Comparison of ENCODE assay signal across 11 mouse cellular contexts in the genomic region with DNA sequence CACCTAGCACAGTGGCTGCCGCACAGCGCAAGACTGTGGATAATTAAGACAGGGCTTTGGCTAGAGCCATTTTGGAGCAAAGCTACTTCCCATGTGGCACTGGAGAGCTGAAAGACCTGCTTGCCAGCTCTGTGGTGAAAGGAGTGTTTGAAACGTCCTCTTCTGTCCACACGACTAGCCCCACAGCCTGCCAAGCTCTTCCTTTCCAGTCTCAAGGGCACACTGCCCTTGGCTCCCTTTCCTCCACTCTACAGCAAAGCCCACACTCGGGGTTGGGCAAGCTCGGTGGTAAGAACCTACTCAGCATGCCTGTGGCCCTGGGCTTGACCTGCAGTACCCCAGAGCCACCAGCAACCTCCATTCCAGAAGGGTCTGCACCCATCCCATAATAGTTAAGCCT.
DNase-seq lines count a peak whose midpoint lies in the region; ATAC-seq and TF ChIP-seq lines count a peak whose summit lies in the region.
"Had no signal": no experiment of that assay in that cellular context is flagged by ENCODE, and none has a peak within 500 bp of the region (broad histone marks: within the 10 kb centered on the region; RNA-seq: fewer than 3 reads in every experiment).

No protein-coding gene starts in this region.

- no peaks in the 10 kb centered on the region for H3K36me3 ChIP-seq in midbrain, postnatal 0 days (ENCODE audit: insufficient read depth, low read length)
- no peaks in the 10 kb centered on the region for H3K36me3 ChIP-seq in midbrain, embryonic 13.5 days
- no peaks in the 10 kb centered on the region for H3K36me3 ChIP-seq in heart, postnatal 0 days (replicated peaks; ENCODE audit: control insufficient read depth, insufficient read depth, low read length)
- H3K36me3 ChIP-seq: lung, embryonic 15.5 days; neural tube, embryonic 12.5 days had no signal

- no peak for TF ChIP-seq CTCF in midbrain, postnatal 0 days (IDR thresholded peaks at IDR 0.05)
- TF ChIP-seq CTCF in heart, postnatal 0 days (IDR thresholded peaks at IDR 0.05; ENCODE audit: low read depth): 0 out of 2 replicates have a peak, but pooled peaks have one; percentile 5

- TF ChIP-seq EP300 in heart, postnatal 0 days (IDR thresholded peaks at IDR 0.05; ENCODE audit: low read depth): no peak

- WGBS in midbrain, postnatal 0 days: 65% methylated on average over 6 of the region's 6 CpGs
- WGBS in midbrain, embryonic 13.5 days: 82% methylated on average over 6 of the region's 6 CpGs
- 34% methylated on average over 6 of the region's 6 CpGs for WGBS in heart, postnatal 0 days

- peaks cover 20% of the 10 kb centered on the region; the same call in 1 of the 2 replicates for H3K4me1 ChIP-seq in midbrain, postnatal 0 days (ENCODE audit: insufficient read depth, low read length)
- H3K4me1 ChIP-seq in midbrain, embryonic 13.5 days (replicated peaks): peaks cover 25% of the 10 kb centered on the region
- H3K4me1 ChIP-seq in heart, postnatal 0 days (ENCODE audit: control insufficient read depth, insufficient read depth): peaks cover 87% of the 10 kb centered on the region
- H3K4me1 ChIP-seq: neural tube, embryonic 12.5 days had no signal

- no peak overlapping the region for H3K4me2 ChIP-seq in midbrain, postnatal 0 days (ENCODE audit: low read depth, low read length, poor library complexity, severe bottlenecking)
- no peak overlapping the region for H3K4me2 ChIP-seq in midbrain, embryonic 13.5 days (replicated peaks)
- H3K4me2 ChIP-seq in heart, postnatal 0 days (ENCODE audit: low read depth, low read length): no peak overlapping the region
- H3K4me2 ChIP-seq: lung, embryonic 15.5 days; neural tube, embryonic 12.5 days had no signal

- H3K27me3 ChIP-seq in midbrain, postnatal 0 days (ENCODE audit: insufficient read depth, low read length): no peaks in the 10 kb centered on the region
- no peaks in the 10 kb centered on the region for H3K27me3 ChIP-seq in midbrain, embryonic 13.5 days
- no peaks in the 10 kb centered on the region for H3K27me3 ChIP-seq in heart, postnatal 0 days (ENCODE audit: control insufficient read depth, insufficient read depth, low read length)
- H3K27me3 ChIP-seq: lung, embryonic 15.5 days; neural tube, embryonic 12.5 days had no signal

- no peaks in the 10 kb centered on the region for H3K9me3 ChIP-seq in midbrain, postnatal 0 days (ENCODE audit: low read length)
- H3K9me3 ChIP-seq in midbrain, embryonic 13.5 days: no peaks in the 10 kb centered on the region
- H3K9me3 ChIP-seq in heart, postnatal 0 days (replicated peaks; ENCODE audit: control insufficient read depth, low read length): no peaks in the 10 kb centered on the region
- H3K9me3 ChIP-seq: lung, embryonic 15.5 days; neural tube, embryonic 12.5 days had no signal

- ATAC-seq in midbrain, postnatal 0 days (ENCODE audit: low FRiP score): no peak
- ATAC-seq in midbrain, embryonic 13.5 days: no peak
- peak; percentile 78 for ATAC-seq in heart, postnatal 0 days (ENCODE audit: insufficient read depth, low read depth)
- ATAC-seq in megakaryocyte progenitor cell, adult 5-6 weeks (replicated peaks; ENCODE audit: poor library complexity): peak; percentile 18; the same call in 1 of the 2 replicates

- H3K27ac ChIP-seq in midbrain, postnatal 0 days (ENCODE audit: low read depth, low read length): no peak overlapping the region
- no peak overlapping the region for H3K27ac ChIP-seq in midbrain, embryonic 13.5 days
- H3K27ac ChIP-seq in heart, postnatal 0 days (ENCODE audit: low read depth): peak overlapping the region; percentile 93
- H3K27ac ChIP-seq: lung, embryonic 15.5 days; neural tube, embryonic 12.5 days had no signal

- H3K4me3 ChIP-seq in midbrain, postnatal 0 days (ENCODE audit: low read depth, low read length): no peak overlapping the region
- H3K4me3 ChIP-seq in midbrain, embryonic 13.5 days (replicated peaks): no peak overlapping the region
- no peak overlapping the region for H3K4me3 ChIP-seq in heart, postnatal 0 days (ENCODE audit: low read depth, low read length)
- H3K4me3 ChIP-seq: lung, embryonic 15.5 days; neural tube, embryonic 12.5 days had no signal

- H3K9ac ChIP-seq in midbrain, postnatal 0 days (replicated peaks; ENCODE audit: low read length, poor library complexity, severe bottlenecking): no peak overlapping the region
- no peak overlapping the region for H3K9ac ChIP-seq in midbrain, embryonic 13.5 days (replicated peaks)
- no peak overlapping the region for H3K9ac ChIP-seq in heart, postnatal 0 days (replicated peaks; ENCODE audit: low read depth, low read length)
- H3K9ac ChIP-seq: lung, embryonic 15.5 days; neural tube, embryonic 12.5 days had no signal

- peak; percentile 54 for DNase-seq in cerebellum, adult 9-11 months
- DNase-seq in cerebellum, postnatal 4 days (ENCODE audit: low spot score in 2 of 2): no peak
- peak; percentile 66 for DNase-seq in midbrain, postnatal 0 days (ENCODE audit: low spot score)
- DNase-seq in heart, postnatal 0 days (ENCODE audit: low spot score): peak; percentile 90
- no peak for DNase-seq in spleen, postnatal 4 days (ENCODE audit: low spot score in 2 of 2)
- no peak for DNase-seq in right cerebral cortex, postnatal 14 days
- DNase-seq: cerebellum, adult 8-10 months had no signal

Comparison
In these comparisons a context has a peak if more than half of its experiments do, and no peak if none do; other contexts are left out.
1. DNase-seq: peak in cerebellum, adult 9-11 months (single experiment), midbrain, postnatal 0 days (single experiment) and heart, postnatal 0 days (single experiment); none in cerebellum, postnatal 4 days (0 of 2), spleen, postnatal 4 days (0 of 2) and right cerebral cortex, postnatal 14 days (single experiment).
2. ATAC-seq: peak in heart, postnatal 0 days (single experiment) and megakaryocyte progenitor cell, adult 5-6 weeks (single experiment); none in midbrain, postnatal 0 days (single experiment) and midbrain, embryonic 13.5 days (single experiment).